Mouse (Mus musculus) heart, adult 2 months (tissue): Measurements from ENCODE around the gene Dpm1.

Experiments
- CTCF ChIP-seq: fragments of 200-600 bp; IDR thresholded peaks from 2 replicates; pipeline ENCODE4 v1.8.1; 2022; ENCODE audit warnings: antibody characterized with exemption, mild to moderate bottlenecking, moderate library complexity
- EP300 ChIP-seq: fragments of 200-500 bp; IDR thresholded peaks from 2 replicates; pipeline ENCODE4 v1.6.1; 2011; ENCODE audit warnings: low read depth, low read length, control low read depth; ENCODE audit not compliant: insufficient read depth

GRCm38 (mm10) chr2:168175946-168176345, 54.4 kb downstream of the Dpm1 start:
- no peak for TF ChIP-seq CTCF
- TF ChIP-seq EP300: no peak
